Mouse (Mus musculus): ENCODE measurements at regions not wholly inside any gene's neighbourhood (a gene's known extent, or its start where the extent isn't known, plus 50 kb on each side); places are given as distances from the start of the nearest gene placed in this dataset.

DNA sequence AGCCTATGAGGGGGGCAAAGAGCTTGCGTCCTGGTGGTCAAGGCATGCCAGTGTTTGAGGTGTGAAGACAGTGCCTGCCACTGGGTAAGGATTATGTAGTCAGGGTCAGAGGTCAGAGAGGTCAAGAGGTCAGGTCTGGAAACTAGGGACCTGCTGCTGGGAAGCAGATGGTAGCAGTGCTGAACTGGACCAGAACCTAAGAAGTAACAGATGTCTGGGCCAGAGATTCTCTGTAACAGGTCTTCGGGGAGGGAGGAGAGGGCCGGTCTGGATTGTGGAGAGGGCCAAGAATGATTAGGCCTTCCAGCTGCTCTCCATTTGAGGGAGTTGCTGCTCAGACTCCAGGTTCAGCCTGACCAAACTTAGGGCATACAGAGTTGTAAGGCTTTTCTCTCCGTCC is 174.4 kb downstream of the Matn1 start:
- TF ChIP-seq CTCF (IDR thresholded peaks at IDR 0.05; ENCODE audit: insufficient read depth, low read depth, low read length) (no peak), POLR2A (IDR thresholded peaks at IDR 0.05; ENCODE audit: insufficient read depth, low read depth, low read length) (no peak)
